Mouse (Mus musculus): ENCODE measurements around the gene Slc6a9. TPM values are rescaled to one million over a fixed set of nuclear protein-coding genes. Genes with fewer than 3 reads are reported as not detected.

The Slc6a9 gene
- polyA plus RNA-seq (2015; fragmentation: Nextera tagmentation; extraction: Ambion mirVana): 14.9 and 16.1 TPM in 2 replicates

DNA sequence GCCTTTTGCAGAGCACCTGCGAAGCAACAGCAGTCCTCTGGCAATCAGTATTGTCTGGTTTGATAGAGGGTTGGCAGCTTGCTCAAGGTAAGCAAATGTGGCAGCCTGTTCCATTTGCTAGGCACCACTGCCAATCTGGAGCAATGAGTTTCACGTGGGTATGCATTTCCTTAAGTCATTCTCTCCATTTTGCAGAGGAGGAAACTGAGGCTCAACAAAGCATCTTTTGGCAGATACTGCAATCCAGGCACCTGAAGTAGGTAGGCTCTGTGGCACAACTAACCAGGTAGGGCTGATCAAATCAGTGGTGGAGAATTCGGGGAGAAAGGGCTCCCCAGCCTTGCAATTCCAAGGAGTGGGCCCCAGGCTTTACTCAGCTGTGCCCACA lies at the start of gene Slc6a9:
Slc6a9 (plus strand) TSS at position 50 of the 388 bp plus-strand sequence.
- no peak for ATAC-seq

DNA sequence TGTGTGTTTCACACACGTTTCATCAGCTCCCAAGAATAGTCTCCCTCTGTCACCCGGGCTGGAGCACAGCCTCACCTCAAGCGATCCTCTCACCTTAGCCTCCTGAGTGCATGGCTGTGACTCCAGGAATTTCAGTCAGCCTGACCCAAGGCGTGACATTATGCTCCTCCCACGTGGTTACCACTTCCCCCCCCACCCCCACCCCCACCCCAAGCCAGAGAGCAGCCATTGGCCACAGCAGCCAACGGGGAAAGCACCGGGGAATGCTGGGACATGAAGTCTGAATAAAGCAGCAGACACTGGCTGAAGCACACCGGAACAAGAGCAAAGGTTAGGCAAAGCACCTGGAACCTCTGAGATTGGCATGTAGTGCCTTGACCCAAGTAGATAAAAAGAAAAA lies 47.3 kb upstream of the Slc6a9 start:
- no peaks in the 10 kb centered on the region for H3K9me3 ChIP-seq
- H3K9ac ChIP-seq (replicated peaks): no peak overlapping the region
- no peak overlapping the region for H3K27ac ChIP-seq
- H3K4me1 ChIP-seq (replicated peaks): no peaks in the 10 kb centered on the region
- peak; percentile 63 for ATAC-seq
- 38% methylated on average over 8 of the region's 8 CpGs for WGBS
- H3K36me3 ChIP-seq: no peaks in the 10 kb centered on the region
- H3K4me2 ChIP-seq (replicated peaks): no peak overlapping the region
- no peak overlapping the region for H3K4me3 ChIP-seq (replicated peaks)
- H3K27me3 ChIP-seq: no peaks in the 10 kb centered on the region

More for the DNA sequence above, at the start of gene Slc6a9:
- peaks cover 22% of the 10 kb centered on the region for H3K27me3 ChIP-seq
- H3K36me3 ChIP-seq: no peaks in the 10 kb centered on the region
- peak within 1 kb of the TSS; percentile 96 for H3K4me2 ChIP-seq (replicated peaks)
- H3K4me3 ChIP-seq (replicated peaks): peak within 1 kb of the TSS; percentile 79
- WGBS: 26% methylated on average over 3 of the region's 3 CpGs
- H3K4me1 ChIP-seq (replicated peaks): peaks cover 20% of the 10 kb centered on the region
- H3K9me3 ChIP-seq: no peaks in the 10 kb centered on the region
- H3K9ac ChIP-seq (replicated peaks): peak within 1 kb of the TSS; percentile 85
- H3K27ac ChIP-seq: peak within 1 kb of the TSS; percentile 84

DNA sequence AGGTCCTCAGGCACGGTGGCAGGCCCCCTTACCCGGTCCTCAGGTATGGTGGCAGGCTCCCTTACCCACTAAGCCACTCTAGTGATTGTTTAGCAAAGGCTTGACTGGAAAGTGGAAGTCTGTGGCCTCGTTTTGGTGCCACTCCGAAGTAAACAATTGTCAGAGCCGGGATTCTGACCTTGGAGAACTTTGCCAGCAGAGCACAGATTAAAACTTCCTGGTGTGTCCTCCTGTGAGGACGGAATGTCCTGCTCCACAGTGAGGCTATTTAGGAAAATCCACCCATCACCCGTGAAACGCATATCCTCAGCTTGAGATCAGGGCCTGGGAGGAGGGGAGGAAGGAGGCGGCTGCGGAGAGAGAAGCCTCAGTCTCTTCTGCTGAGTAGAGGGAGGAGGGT lies 46.0 kb upstream of the Slc6a9 start:
- no peak for ATAC-seq
- Histone ChIP-seq H3K9me3 (no peaks in the 10 kb centered on the region), H3K36me3 (no peaks in the 10 kb centered on the region), H3K27me3 (no peaks in the 10 kb centered on the region), H3K9ac (replicated peaks) (no peak overlapping the region), H3K4me3 (replicated peaks) (no peak overlapping the region), H3K4me1 (replicated peaks) (no peaks in the 10 kb centered on the region), H3K4me2 (replicated peaks) (no peak overlapping the region), H3K27ac (no peak overlapping the region)
- 65% methylated on average over 10 of the region's 10 CpGs for WGBS

DNA sequence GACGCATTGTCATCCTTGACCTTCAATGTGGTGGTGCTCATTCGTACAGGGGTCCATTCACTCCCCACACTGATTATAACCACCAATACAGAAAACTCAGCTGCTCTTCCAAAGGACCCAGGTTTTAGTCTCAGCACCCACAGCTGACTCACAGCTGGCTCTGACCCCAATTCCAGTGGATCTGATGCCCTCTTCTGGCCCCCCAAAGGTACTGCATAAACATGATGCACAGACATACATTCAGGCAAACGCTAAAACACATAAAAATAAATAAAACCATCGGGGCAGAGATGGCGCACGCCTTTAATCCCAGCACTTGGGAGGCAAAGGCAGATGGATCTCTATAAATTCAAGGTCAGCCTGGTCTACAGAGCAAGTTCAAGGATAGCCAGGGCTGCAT lies 34.4 kb upstream of the Slc6a9 start:
- no peak for ATAC-seq
- H3K4me2 ChIP-seq (replicated peaks): no peak overlapping the region
- WGBS: 88% methylated on average over 6 of the region's 6 CpGs

DNA sequence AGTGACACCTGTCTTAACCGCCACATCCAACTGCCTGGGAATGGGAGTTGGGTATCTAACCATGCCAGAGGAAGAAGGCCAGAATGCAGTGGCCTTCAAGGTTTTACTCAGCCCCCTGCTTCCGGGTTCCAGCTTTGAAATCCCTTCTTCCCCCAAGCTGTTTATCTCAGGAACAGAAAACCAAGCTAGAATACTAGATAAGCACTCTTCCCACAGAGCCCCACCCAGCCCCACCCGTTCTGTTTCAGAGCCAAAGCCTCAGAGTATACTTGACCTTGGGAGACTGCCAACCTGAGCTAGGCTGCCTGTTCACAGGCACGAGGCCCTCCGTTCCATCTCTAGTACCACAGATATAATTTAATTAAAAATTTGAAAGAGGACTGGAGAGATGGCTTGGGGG lies 27.3 kb upstream of the Slc6a9 start:
- no peaks in the 10 kb centered on the region for H3K4me1 ChIP-seq (replicated peaks)
- H3K27me3 ChIP-seq: no peaks in the 10 kb centered on the region
- H3K27ac ChIP-seq: no peak overlapping the region
- no peak overlapping the region for H3K9ac ChIP-seq (replicated peaks)
- H3K9me3 ChIP-seq: no peaks in the 10 kb centered on the region
- H3K4me3 ChIP-seq (replicated peaks): no peak overlapping the region
- no peaks in the 10 kb centered on the region for H3K36me3 ChIP-seq
- H3K4me2 ChIP-seq (replicated peaks): no peak overlapping the region
- no peak for ATAC-seq
- 84% methylated on average over 5 of the region's 5 CpGs for WGBS

More for the DNA sequence above, 34.4 kb upstream of the Slc6a9 start:
- Histone ChIP-seq H3K36me3 (no peaks in the 10 kb centered on the region), H3K27me3 (no peaks in the 10 kb centered on the region), H3K27ac (no peak overlapping the region), H3K4me3 (replicated peaks) (no peak overlapping the region), H3K9me3 (no peaks in the 10 kb centered on the region), H3K9ac (replicated peaks) (no peak overlapping the region), H3K4me1 (replicated peaks) (no peaks in the 10 kb centered on the region)

DNA sequence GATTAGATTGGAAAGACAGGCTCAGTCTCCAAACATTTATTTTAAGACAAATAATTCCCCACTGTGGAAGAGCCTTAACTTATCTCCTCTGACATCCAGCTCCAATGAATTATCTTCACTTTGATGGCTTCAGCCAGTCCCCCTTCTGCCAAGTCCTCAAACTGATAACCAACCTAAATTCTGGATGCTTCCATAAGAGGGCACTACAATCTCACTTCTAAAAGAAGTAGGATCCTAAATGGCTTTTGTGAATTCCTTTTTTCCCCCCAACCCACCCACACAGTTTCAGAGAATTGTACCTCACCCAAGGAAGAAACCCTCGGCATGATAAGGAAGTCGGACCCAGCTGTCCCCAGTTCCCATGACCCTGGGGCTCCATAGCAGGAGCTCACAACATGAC lies 23.4 kb upstream of the Slc6a9 start:
- ATAC-seq: no peak
- Histone ChIP-seq H3K4me2 (replicated peaks) (no peak overlapping the region), H3K9ac (replicated peaks) (no peak overlapping the region), H3K27ac (no peak overlapping the region), H3K4me3 (replicated peaks) (no peak overlapping the region), H3K27me3 (no peaks in the 10 kb centered on the region), H3K4me1 (replicated peaks) (0 out of 2 replicates have a peak, but pooled peaks cover 6% of the 10 kb centered on the region), H3K9me3 (no peaks in the 10 kb centered on the region), H3K36me3 (no peaks in the 10 kb centered on the region)
- 77% methylated on average over 2 of the region's 2 CpGs for WGBS

DNA sequence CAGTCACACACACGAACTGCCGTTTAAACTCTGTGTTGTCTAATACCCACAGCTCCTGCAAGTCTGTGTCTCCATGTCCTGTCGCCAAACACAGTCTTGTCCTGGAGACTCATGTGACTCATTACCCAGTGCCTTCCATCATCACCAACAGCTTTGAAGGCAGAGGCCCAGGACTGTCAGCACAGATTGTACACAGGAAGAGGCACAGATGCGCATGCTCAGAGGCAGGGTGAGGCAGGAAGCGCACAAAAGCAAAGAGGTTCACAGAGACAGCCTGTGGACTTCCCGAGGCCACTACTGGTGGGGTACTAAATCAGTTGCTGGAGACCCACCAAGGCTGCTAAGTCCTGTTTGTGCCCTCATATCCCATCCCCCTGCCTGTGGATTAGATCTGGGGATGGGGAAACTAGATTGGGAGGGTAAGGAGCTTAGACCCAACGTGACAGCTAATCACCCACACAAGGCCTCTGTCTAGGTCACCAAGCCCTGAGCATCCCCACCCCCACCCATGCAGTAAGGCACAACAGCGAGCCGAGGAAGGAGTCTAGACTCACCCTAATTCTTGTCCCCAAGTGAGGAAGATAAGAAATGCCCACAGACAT lies 20.6 kb upstream of the Slc6a9 start:
- Histone ChIP-seq H3K4me3 (replicated peaks) (no peak overlapping the region), H3K36me3 (no peaks in the 10 kb centered on the region), H3K9ac (replicated peaks) (no peak overlapping the region), H3K4me1 (replicated peaks) (0 out of 2 replicates have a peak, but pooled peaks cover 6% of the 10 kb centered on the region), H3K27ac (no peak overlapping the region), H3K9me3 (no peaks in the 10 kb centered on the region), H3K27me3 (no peaks in the 10 kb centered on the region), H3K4me2 (replicated peaks) (no peak overlapping the region)
- 72% methylated on average over 9 of the region's 9 CpGs for WGBS
- ATAC-seq: no peak

DNA sequence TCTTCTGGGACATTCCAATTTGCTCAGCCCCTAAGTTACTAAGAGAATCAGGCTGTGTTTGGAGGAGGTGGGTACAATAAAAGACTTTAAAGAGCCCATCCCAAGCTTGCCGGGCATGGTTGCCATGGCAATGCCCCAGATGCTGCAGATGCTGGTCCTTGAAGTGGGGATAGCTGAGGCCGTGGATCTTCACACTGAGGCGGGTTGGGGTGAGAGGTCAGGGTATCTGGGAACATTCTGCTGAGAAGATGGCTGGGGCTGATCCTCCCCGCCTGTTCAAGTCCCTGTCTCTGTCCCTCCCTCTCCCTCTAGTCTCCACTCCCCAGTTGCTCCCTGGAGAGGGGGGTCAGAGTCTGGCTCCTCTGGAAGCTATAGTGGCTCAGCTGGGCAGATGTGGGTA lies 20.0 kb upstream of the Slc6a9 start:
- Histone ChIP-seq H3K4me3 (replicated peaks) (no peak overlapping the region), H3K27ac (no peak overlapping the region), H3K27me3 (no peaks in the 10 kb centered on the region), H3K9me3 (no peaks in the 10 kb centered on the region), H3K9ac (replicated peaks) (no peak overlapping the region), H3K4me1 (replicated peaks) (0 out of 2 replicates have a peak, but pooled peaks cover 6% of the 10 kb centered on the region), H3K4me2 (replicated peaks) (no peak overlapping the region), H3K36me3 (no peaks in the 10 kb centered on the region)
- WGBS: 24% methylated on average over 4 of the region's 4 CpGs
- no peak for ATAC-seq

DNA sequence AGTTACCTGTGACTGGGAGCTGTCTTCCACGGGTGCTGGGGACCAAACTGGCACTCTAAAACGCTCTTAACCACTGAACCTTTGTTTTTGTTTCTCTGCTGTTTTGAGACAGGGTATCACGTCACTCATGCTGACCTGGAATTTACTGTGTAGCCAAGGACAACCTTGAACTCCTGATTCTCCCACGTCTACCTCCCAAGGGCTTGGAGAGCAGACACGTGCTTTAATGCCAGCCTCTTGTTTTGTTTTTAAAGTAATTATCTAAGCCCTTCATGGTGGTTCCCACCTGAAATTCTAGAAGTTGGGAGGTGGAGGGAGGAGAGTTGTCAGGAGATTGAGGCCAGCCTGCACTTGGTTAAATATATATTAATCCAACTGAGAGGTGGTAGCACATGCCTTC lies 17.5 kb upstream of the Slc6a9 start:
- H3K4me1 ChIP-seq (replicated peaks): 0 out of 2 replicates have a peak, but pooled peaks cover 6% of the 10 kb centered on the region
- H3K9me3 ChIP-seq: no peaks in the 10 kb centered on the region
- H3K4me2 ChIP-seq (replicated peaks): no peak overlapping the region
- no peak for ATAC-seq
- no peak overlapping the region for H3K9ac ChIP-seq (replicated peaks)
- no peak overlapping the region for H3K27ac ChIP-seq
- H3K4me3 ChIP-seq (replicated peaks): no peak overlapping the region
- 82% methylated on average over 5 of the region's 5 CpGs for WGBS
- H3K27me3 ChIP-seq: no peaks in the 10 kb centered on the region
- H3K36me3 ChIP-seq: no peaks in the 10 kb centered on the region

DNA sequence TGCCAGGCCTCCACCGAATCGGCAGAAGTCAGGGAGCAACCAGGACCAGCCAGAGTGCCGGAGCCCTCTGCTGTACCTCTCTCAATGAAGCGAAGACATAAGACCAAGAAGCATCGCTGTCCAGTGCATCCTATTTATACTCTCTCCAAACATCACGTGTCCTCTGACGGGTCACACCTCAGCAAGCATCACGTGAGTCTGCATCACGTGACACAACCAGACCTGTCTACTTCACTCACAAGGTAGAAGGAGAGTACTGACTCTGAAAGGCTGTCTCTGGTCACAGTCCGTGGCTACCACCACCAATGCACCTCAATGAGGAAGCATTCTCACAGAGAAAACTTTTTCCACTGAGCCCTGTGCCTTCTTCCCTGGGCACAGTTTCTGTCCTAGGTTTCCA lies 16.3 kb upstream of the Slc6a9 start:
- Histone ChIP-seq H3K4me3 (replicated peaks) (no peak overlapping the region), H3K4me1 (replicated peaks) (0 out of 2 replicates have a peak, but pooled peaks cover 6% of the 10 kb centered on the region), H3K9ac (replicated peaks) (no peak overlapping the region), H3K27me3 (no peaks in the 10 kb centered on the region), H3K4me2 (replicated peaks) (no peak overlapping the region), H3K27ac (no peak overlapping the region), H3K9me3 (no peaks in the 10 kb centered on the region), H3K36me3 (no peaks in the 10 kb centered on the region)
- WGBS: 93% methylated on average over 10 of the region's 10 CpGs
- ATAC-seq: no peak

DNA sequence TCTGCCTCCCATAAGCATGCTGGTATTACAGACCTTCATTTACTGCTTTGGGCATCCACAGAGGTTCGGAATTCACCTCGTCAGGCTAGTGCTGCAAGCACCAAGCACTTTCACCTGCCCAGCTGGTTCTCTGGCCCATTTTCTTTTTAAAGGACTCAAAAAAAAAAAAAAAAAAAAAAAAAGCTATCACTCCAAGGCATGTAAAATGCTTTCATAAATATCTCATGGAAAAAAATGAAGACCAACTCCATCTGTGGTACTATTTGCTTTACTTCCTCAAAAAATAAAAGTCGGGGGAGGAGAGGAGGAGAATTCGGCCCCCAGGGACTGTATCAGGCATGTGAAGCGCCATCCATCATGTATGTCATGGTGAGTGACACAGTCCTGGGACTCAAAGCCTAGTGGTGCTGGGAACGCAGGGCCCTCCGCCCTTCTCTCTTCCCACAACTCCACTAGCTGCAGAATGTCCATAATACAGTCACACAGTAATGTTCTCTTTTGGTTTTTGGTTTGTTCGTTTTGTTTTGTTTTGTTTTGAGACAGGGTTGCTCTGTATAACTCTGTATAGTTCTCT lies 5.6 kb upstream of the Slc6a9 start:
- no peak for ATAC-seq
- 77% methylated on average over 8 of the region's 8 CpGs for WGBS
- no peaks in the 10 kb centered on the region for H3K36me3 ChIP-seq

DNA sequence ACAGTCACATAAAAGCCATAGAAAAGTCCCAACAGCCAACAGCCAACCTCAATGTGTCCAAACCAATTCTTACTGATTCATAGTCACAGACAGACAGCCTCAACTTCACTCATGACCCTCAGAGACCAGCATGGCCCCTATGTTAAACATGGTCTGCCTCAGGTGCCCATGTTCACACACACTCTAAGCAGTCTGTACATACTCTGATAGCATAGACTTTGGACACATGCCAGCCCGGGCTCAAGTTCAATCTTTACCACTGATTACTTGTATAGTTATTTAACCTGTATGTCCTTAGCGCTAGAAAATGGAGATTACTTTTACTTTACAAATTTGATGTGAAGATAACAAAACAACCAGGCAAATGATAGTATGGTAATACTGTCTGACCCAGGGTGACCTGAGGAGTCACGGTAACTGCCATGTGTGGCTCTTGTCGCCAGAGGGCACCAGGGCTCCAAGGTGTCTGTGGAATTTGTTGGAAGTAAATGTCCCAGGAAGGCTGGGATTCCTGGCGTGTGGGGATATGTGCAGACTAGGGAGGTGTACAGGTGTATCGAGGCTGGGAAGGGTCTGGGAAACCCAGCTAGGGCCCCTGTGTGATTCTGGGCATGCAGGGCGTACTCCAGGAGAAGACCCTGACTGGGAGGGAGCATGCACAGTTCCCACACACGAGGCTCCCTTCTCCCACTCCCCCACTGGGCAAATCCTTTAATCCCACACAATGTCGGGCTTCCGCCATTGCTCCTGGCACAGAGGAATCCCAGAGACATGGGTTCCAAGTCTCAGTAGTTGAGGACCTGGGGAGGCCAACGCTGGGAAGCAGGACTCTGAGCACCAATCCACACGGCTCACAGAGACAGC lies 4.8 kb upstream of the Slc6a9 start:
- Histone ChIP-seq H3K36me3 (no peaks in the 10 kb centered on the region), H3K27me3 (peaks cover 21% of the 10 kb centered on the region), H3K9me3 (no peaks in the 10 kb centered on the region), H3K4me1 (replicated peaks) (peaks cover 12% of the 10 kb centered on the region), H3K9ac (replicated peaks) (no peak overlapping the region), H3K4me3 (replicated peaks) (no peak overlapping the region), H3K4me2 (replicated peaks) (peak overlapping the region; percentile 26), H3K27ac (no peak overlapping the region)
- peak; percentile 66 for ATAC-seq
- 7% methylated on average over 12 of the region's 12 CpGs for WGBS

More for the DNA sequence above, 5.6 kb upstream of the Slc6a9 start:
- H3K27me3 ChIP-seq: 0 out of 2 replicates have a peak, but pooled peaks cover 13% of the 10 kb centered on the region
- H3K9me3 ChIP-seq: no peaks in the 10 kb centered on the region
- H3K27ac ChIP-seq: no peak overlapping the region
- no peak overlapping the region for H3K9ac ChIP-seq (replicated peaks)
- peaks cover 8% of the 10 kb centered on the region for H3K4me1 ChIP-seq (replicated peaks)
- H3K4me3 ChIP-seq (replicated peaks): no peak overlapping the region
- H3K4me2 ChIP-seq (replicated peaks): no peak overlapping the region
